Mouse (Mus musculus) kidney, adult 2 months (tissue): ENCODE results near the gene Golga1.

ENCODE experiments used
- CTCF ChIP-seq: fragments of 200-500 bp; conservative IDR thresholded peaks from 2 replicates; pipeline ENCODE4 v1.5.1; 2011; ENCODE audit warnings: low read depth, mild to moderate bottlenecking, control low read depth, low read length, moderate library complexity, mixed read lengths; ENCODE audit not compliant: insufficient read depth, insufficient read length
- POLR2A ChIP-seq: fragments of 200-500 bp; IDR thresholded peaks from one replicate; pipeline ENCODE4 v1.6.1; 2011; ENCODE audit warnings: low read depth, low read length, control low read depth

DNA sequence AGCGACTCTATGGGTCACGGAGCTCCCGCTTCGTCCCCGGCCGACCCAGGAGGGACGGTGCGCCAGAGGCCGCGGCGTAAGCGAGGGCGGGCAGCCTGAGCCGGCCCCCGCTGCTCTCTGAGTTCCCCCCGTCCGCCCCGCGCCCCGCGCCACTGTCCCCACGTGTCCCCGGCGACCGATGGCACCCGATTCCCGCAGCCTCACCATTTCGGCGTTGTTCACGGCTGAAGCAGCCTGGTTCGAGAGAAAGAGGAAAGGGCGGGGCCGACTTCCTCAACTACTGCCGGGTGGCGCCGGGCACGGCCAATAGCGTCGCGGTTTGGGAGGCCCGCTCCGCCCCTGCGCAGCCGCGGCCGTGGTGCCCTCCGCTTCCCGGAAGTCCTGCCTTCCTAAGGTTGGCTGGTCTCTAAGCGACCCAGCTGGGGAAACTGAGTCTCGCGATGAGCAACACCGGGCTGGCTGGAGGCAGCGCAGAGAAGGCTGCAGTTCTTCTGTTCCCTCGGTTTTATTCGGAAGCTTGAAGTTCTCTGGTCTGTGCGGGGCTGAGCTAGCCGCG is 60.4 kb downstream of the Golga1 start, which contains the start of gene Arpc5l:
- TF ChIP-seq CTCF (no peak), POLR2A (peak; percentile 6)
